Mouse (Mus musculus) forebrain, embryonic 15.5 days (tissue): ENCODE measurements around the gene Cep112. TPM values are rescaled to one million over a fixed set of nuclear protein-coding genes. Genes with fewer than 3 reads are reported as not detected.

ENCODE experiments used
- ATAC-seq: fragments of 200-750 bp; cut with Nextera tagmentation; replicated peaks from 2 replicates; pipeline ENCODE4 v1.8.0; 2017; ENCODE audit warnings: mild to moderate bottlenecking, moderate TSS enrichment, moderate library complexity
- H3K27ac ChIP-seq: fragments of 300-500 bp; sonication (generic); replicated peaks from 2 replicates; pipeline ENCODE4 v1.5.1; 2015; ENCODE audit warnings: mild to moderate bottlenecking, inconsistent platforms
- H3K27me3 ChIP-seq: fragments of 300-500 bp; sonication (generic); 2 replicates; pipeline ENCODE4 v1.6.1; 2015; ENCODE audit warnings: inconsistent platforms
- H3K36me3 ChIP-seq: fragments of 300-500 bp; sonication (generic); 2 replicates; pipeline ENCODE4 v1.6.1; 2015; ENCODE audit warnings: mild to moderate bottlenecking, inconsistent platforms
- H3K4me1 ChIP-seq: fragments of 300-500 bp; sonication (generic); 2 replicates; pipeline ENCODE4 v1.6.1; 2015; ENCODE audit warnings: inconsistent platforms
- H3K4me2 ChIP-seq: fragments of 300-500 bp; sonication (generic); replicated peaks from 2 replicates; pipeline ENCODE4 v1.6.1; 2015; ENCODE audit warnings: mild to moderate bottlenecking, inconsistent platforms
- H3K4me3 ChIP-seq: fragments of 300-500 bp; sonication (generic); 2 replicates; pipeline ENCODE4 v1.5.1; 2015; ENCODE audit warnings: mild to moderate bottlenecking, inconsistent platforms
- H3K9ac ChIP-seq: fragments of 300-500 bp; sonication (generic); replicated peaks from 2 replicates; pipeline ENCODE4 v1.6.1; 2015; ENCODE audit warnings: mild to moderate bottlenecking, inconsistent platforms
- H3K9me3 ChIP-seq: fragments of 300-500 bp; sonication (generic); 2 replicates; pipeline ENCODE4 v1.6.1; 2016; ENCODE audit warnings: inconsistent platforms
- WGBS: fragments of 180-500 bp; shearing (Covaris S2); methylation state at CpG from one replicate; pipeline ENCODE4 v1.1.7; 2015; ENCODE audit warnings: mixed read lengths; 5-methylcytosine and 5-hydroxymethylcytosine counted together
- polyA plus RNA-seq: library from polyadenylated mRNA; unstranded; fragments of >200 nt; fragmentation: Nextera tagmentation; extraction: Ambion mirVana; gene quantifications from 2 replicates; pipeline ENCODE4 v1.2.1, GENCODE M21; 2015

Cep112 gene
- polyA plus RNA-seq, 1 experiment from 2014 or later: 17.6 TPM

DNA sequence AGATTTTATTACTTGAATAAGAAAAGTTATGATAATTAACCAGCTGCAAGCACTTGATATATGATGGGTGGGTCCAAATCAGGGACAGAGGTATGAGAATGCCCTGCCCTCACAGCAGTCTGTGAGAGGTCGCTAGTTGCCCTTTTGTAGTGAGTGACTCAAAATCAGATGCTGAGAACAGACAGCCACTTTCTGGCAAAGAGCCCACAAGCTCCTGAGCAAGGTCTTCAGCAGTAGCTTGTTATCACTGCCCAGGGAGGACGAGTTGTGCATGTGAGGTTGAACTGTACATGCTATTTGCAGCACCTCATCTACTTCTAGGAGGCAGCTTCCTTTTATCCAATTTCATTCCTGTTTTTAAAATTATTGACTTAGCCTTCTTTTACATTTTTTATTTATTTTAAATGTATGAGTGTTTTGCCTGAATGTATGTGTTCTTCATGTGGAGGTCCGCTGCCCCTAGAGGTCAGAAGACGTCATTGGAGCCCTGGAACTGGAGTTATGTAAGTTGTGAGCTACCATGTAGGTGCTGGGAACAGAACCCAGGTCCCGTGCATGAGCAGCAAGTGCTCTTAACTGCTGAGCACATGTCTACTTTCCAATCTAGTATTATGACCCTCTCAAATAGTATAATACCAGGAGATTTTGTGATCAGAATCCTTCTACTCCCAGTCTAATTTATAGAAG is 200.7 kb downstream of the Cep112 start:
- Histone ChIP-seq H3K36me3 (no peaks in the 10 kb centered on the region), H3K4me2 (no peak overlapping the region), H3K4me1 (peaks cover 12% of the 10 kb centered on the region), H3K9me3 (no peaks in the 10 kb centered on the region), H3K4me3 (no peak overlapping the region), H3K9ac (no peak overlapping the region), H3K27me3 (no peaks in the 10 kb centered on the region), H3K27ac (no peak overlapping the region)
- whole genome bisulfite sequencing: 79% methylated on average over 5 of the region's 5 CpGs
- ATAC-seq: no peak

DNA sequence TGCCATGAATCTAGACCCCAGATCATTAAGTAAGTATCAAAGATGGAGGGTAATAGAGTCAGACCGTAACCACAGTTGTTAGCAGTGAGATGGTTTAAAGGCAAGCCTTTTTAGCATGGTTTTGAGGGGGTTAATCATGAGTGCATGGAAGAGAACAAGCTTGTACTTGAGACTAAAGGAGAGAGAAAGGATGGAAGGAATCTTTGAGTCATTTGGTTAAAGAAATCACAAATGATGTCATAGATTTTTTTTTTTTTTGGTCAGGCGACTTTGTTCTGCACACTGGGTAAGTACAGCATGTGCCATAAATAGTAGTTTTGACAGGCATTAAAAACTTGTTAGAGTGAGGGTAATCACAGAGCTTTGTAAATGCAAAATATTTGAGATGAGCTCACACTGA is 212.8 kb downstream of the Cep112 start:
- Histone ChIP-seq H3K9ac (no peak overlapping the region), H3K4me3 (no peak overlapping the region), H3K4me1 (no peaks in the 10 kb centered on the region), H3K36me3 (no peaks in the 10 kb centered on the region), H3K27ac (no peak overlapping the region), H3K9me3 (no peaks in the 10 kb centered on the region), H3K4me2 (no peak overlapping the region), H3K27me3 (no peaks in the 10 kb centered on the region)
- ATAC-seq: no peak
- 70% methylated on average over 2 of the region's 2 CpGs for WGBS

DNA sequence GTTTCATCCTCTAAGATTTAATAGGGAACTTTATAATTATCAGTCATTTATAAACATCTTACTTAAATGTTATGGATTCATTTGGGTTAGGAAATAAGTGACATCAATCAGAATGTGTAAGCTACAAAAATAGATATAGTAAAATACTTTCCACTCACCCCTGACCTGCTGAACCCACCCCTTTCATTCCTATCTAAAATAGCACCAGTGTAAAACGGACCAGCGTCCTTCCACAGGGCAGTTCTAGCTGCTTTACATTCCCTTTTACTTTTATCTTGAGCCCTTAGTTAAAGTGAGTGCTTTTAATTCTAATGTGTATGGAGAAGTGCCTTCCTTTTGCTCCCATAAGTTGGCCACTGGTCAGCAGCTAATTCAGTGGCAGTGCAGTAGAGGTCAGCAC is 230.6 kb downstream of the Cep112 start:
- Histone ChIP-seq H3K9ac (no peak overlapping the region), H3K9me3 (no peaks in the 10 kb centered on the region), H3K4me1 (no peaks in the 10 kb centered on the region), H3K4me3 (no peak overlapping the region), H3K27ac (no peak overlapping the region), H3K36me3 (no peaks in the 10 kb centered on the region), H3K27me3 (no peaks in the 10 kb centered on the region), H3K4me2 (no peak overlapping the region)
- 84% methylated on average over 2 of the region's 2 CpGs for WGBS
- no peak for ATAC-seq

DNA sequence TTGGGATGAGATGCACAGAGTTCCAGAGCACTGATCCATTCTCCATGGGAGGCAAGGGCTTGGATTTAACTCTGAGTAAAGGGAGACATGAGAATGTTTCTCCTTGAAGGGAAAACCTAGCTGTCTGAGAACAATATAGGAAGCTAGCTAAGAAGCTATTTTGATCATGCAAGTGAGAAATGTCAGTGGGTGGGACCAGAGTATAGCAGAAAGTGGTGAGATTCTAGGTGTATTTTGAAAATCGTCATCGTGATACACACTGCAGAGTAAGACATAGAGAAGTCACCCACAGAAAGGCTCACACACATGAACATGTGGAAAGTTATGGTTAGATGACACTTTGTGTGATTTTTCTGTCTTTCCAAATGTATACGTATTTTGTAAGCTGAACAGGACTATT is 257.0 kb downstream of the Cep112 start:
- WGBS: 97% methylated on average over 3 of the region's 3 CpGs

DNA sequence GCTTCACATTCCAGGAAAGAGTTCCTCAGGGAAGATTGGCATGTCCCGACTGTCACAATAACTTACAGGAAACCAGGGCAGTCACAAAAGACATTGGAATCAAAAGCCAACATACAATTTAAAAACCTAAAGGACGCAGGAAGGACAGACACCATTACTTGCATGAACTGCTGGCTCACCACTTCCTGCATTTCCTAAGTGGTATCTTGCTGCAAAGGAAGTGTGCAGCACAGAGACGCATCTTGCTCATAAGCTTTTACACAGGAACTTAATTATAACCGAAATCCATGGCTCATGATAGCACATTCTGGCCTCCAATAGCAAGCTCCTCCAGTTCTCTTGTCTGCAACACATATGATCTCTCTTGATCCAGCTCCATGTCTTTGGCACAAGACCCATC is 271.6 kb downstream of the Cep112 start:
- Histone ChIP-seq H3K9ac (no peak overlapping the region), H3K4me1 (no peaks in the 10 kb centered on the region), H3K27ac (no peak overlapping the region), H3K4me3 (no peak overlapping the region), H3K9me3 (no peaks in the 10 kb centered on the region), H3K4me2 (no peak overlapping the region), H3K27me3 (no peaks in the 10 kb centered on the region), H3K36me3 (no peaks in the 10 kb centered on the region)
- 87% methylated on average over 4 of the region's 4 CpGs for WGBS
- no peak for ATAC-seq

More for the DNA sequence above, 257.0 kb downstream of the Cep112 start:
- H3K4me3 ChIP-seq: no peak overlapping the region
- no peaks in the 10 kb centered on the region for H3K27me3 ChIP-seq
- no peak for ATAC-seq
- H3K27ac ChIP-seq: no peak overlapping the region
- H3K9me3 ChIP-seq: no peaks in the 10 kb centered on the region
- no peak overlapping the region for H3K4me2 ChIP-seq
- no peaks in the 10 kb centered on the region for H3K36me3 ChIP-seq
- H3K4me1 ChIP-seq: no peaks in the 10 kb centered on the region
- no peak overlapping the region for H3K9ac ChIP-seq

DNA sequence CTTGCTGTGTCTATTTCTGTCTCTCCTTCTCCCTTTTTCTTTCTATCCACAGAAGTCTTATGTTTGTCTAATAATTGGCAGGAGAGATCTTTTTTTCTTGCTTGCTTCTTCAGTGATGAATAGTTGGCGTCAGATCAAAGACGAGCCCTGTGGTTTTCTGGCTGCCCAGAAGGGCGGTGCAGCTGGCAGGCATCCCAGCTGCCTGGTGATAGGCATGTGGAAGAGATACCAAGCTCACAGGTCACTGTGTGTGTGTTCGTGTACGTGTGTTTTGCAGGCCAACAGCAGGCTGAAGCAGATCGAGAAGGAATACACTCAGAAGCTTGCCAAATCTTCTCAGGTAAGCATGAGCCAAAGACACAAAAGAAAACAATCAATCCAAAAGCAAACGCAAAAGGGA is 327.3 kb downstream of the Cep112 start:
- 0 out of 2 replicates have a peak, but pooled peaks have one; percentile 46 for ATAC-seq
- Histone ChIP-seq H3K4me3 (no peak overlapping the region), H3K4me2 (no peak overlapping the region), H3K27me3 (no peaks in the 10 kb centered on the region), H3K4me1 (peaks cover 19% of the 10 kb centered on the region), H3K9me3 (no peaks in the 10 kb centered on the region), H3K9ac (0 out of 2 replicates have a peak overlapping the region, but pooled peaks have one; percentile 8), H3K27ac (peak overlapping the region; percentile 45), H3K36me3 (no peaks in the 10 kb centered on the region)
- 19% methylated on average over 7 of the region's 7 CpGs for WGBS

DNA sequence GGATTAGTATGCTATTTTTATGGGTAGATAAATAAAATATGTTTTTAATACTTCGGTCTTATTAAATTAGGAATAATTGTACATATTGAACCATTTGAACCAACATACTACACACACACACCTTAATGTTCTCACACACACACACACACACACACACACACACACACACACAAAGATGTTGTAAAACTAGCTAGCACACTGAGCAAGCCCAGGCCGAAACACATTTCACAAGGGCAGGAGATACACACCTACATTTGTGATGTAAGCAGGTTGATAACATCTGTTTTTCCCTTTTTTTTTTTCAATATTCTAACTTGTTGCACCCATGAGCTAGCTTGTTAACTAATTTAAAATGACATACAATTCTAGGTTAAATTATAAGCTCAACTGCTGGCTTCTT is 327.8 kb downstream of the Cep112 start:
- Histone ChIP-seq H3K27ac (no peak overlapping the region), H3K36me3 (no peaks in the 10 kb centered on the region), H3K27me3 (no peaks in the 10 kb centered on the region), H3K4me1 (peaks cover 22% of the 10 kb centered on the region), H3K9me3 (no peaks in the 10 kb centered on the region), H3K9ac (no peak overlapping the region), H3K4me3 (no peak overlapping the region), H3K4me2 (no peak overlapping the region)
- no peak for ATAC-seq
- WGBS: 88% methylated on average over 2 of the region's 2 CpGs

DNA sequence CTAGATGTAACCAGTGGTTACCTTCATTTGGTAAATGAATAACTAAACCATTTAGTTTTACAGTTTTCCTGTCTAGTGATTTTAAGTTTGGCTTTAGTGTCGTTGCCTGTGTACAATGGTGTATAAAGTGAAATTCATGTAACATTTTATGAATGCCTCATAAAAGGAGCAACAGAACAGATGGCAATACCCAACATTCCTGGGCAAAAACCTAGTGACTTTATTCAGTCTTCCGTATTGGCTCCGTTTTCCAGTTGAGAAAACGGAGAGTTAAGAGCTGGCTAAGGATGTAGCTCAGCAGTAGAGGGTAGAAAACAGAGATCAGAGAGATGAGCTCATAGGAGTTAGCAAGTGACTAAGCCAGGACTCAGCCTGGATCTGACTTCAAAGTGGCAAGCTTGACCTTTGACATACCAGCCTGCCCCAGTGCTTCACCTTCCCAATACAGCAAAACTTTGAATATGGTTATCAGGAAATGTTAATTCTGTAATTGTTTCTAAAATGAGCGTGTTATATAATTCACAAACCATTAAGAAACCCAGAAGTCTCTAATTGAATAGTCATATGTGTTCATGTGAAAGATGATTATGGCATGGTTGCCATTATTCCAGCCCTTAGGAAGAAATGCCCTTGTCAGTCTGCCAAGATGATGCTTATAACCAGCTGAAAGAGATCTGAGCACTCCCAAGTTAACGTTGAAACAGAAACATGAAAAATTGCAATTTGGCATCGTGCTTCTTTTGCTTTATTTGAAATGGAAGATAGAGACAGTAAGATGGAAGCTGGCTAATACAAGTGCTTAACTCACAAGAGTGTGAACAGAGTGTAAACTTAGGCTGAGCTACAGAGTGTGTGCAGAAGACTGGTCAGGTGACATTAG is 328.6 kb downstream of the Cep112 start:
- Histone ChIP-seq H3K4me1 (peaks cover 27% of the 10 kb centered on the region), H3K4me3 (no peak overlapping the region)
- no peak for ATAC-seq

DNA sequence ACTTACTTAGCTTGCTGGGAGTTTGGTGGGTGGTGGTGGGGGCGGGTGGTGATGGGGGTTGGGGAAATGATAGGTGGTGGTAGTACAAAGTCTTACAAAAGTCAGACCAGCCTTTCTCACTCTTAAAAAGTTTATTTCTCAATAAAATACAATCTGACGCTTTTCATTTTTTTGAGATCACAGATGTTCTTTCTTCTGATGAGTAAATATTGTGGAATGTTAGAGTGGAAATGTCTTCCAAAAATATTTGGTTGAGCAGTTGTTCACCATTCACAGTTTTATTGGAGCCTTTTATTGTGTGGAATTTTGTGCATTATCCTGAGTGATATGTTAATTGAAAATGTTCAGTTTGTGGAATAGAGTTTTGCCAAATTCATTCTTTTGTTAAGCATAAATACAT is 332.2 kb downstream of the Cep112 start:
- H3K4me2 ChIP-seq: no peak overlapping the region
- no peak overlapping the region for H3K9ac ChIP-seq
- 86% methylated on average over 2 of the region's 2 CpGs for WGBS
- H3K4me3 ChIP-seq: no peak overlapping the region
- no peaks in the 10 kb centered on the region for H3K36me3 ChIP-seq
- no peak overlapping the region for H3K27ac ChIP-seq
- H3K9me3 ChIP-seq: no peaks in the 10 kb centered on the region
- no peaks in the 10 kb centered on the region for H3K27me3 ChIP-seq
- no peak for ATAC-seq
- peaks cover 15% of the 10 kb centered on the region for H3K4me1 ChIP-seq

More for the DNA sequence above, 328.6 kb downstream of the Cep112 start:
- Histone ChIP-seq H3K9me3 (no peaks in the 10 kb centered on the region), H3K9ac (no peak overlapping the region), H3K4me2 (no peak overlapping the region), H3K27me3 (no peaks in the 10 kb centered on the region), H3K36me3 (no peaks in the 10 kb centered on the region), H3K27ac (no peak overlapping the region)
- 63% methylated on average over 7 of the region's 7 CpGs for WGBS

DNA sequence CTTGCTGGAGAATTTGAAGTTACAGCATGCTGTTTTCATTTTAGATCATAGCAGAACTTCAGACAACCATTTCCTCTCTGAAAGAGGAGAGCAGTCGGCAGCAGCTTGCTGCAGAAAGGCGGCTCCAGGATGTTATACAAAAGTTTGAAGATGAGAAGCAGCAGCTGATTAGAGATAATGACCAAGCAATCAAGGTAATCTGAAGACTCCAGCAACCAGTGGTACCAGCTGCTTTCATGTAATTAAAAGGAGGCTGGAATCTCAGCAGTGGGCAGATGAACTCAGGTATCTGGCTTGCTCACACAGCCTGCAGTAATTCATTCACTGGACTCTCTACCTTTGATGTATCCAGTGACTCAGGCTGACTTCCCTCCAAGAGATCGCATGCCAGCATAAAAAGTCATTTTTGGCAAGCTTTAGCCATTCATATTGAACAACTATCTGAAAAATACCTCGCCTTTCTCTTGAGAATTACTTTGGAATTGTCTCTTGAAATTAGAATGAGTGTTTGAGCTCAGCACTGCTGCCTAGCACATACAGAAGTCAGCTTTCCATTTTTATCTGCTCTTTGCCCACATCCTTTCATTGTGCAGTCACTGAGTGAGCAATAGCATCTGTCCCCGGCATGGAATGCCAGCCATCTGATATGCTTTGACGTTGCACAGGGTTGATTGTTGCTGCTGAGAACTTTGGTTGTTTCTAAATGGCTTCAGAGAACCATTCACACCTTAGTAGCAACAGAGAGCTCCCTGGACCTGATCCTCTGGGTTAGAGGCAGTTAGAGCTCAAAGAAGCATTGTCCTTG is 332.8 kb downstream of the Cep112 start:
- H3K27me3 ChIP-seq: no peaks in the 10 kb centered on the region
- no peak overlapping the region for H3K4me3 ChIP-seq
- 0 out of 2 replicates have a peak overlapping the region, but pooled peaks have one; percentile 23 for H3K27ac ChIP-seq
- H3K4me1 ChIP-seq: peaks cover 11% of the 10 kb centered on the region; the same call in 1 of the 2 replicates
- no peaks in the 10 kb centered on the region for H3K9me3 ChIP-seq
- H3K4me2 ChIP-seq: no peak overlapping the region
- H3K9ac ChIP-seq: no peak overlapping the region
- ATAC-seq: no peak
- WGBS: 50% methylated on average over 6 of the region's 6 CpGs
- H3K36me3 ChIP-seq: no peaks in the 10 kb centered on the region

DNA sequence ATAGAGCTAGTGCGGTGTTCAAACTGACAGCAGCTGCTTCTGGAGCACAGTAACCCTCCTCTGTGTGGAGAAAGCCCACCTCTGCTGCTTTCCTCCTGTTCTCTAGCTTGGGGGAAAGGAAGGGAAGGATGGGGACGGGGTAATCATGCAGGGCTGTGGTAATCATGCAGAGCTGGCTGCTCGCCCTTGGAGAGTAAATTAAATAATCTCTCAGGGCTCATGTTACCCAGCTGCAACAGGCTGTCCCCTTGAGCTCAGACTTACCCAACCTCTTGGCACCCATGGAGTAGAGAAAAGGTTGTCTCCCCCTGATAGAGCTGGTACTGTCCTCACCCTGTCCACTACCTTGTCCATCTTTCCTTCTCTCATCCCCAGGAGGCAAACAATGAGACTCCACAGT is 345.1 kb downstream of the Cep112 start:
- no peak for ATAC-seq
- H3K4me2 ChIP-seq: no peak overlapping the region
- H3K27ac ChIP-seq: no peak overlapping the region
- H3K4me3 ChIP-seq: no peak overlapping the region
- H3K36me3 ChIP-seq: no peaks in the 10 kb centered on the region
- H3K27me3 ChIP-seq: no peaks in the 10 kb centered on the region
- 43% methylated on average over 3 of the region's 3 CpGs for WGBS
- no peaks in the 10 kb centered on the region for H3K9me3 ChIP-seq
- H3K9ac ChIP-seq: no peak overlapping the region
- H3K4me1 ChIP-seq: no peaks in the 10 kb centered on the region
